Mouse (Mus musculus): ENCODE results near the gene Lars2.

DNA sequence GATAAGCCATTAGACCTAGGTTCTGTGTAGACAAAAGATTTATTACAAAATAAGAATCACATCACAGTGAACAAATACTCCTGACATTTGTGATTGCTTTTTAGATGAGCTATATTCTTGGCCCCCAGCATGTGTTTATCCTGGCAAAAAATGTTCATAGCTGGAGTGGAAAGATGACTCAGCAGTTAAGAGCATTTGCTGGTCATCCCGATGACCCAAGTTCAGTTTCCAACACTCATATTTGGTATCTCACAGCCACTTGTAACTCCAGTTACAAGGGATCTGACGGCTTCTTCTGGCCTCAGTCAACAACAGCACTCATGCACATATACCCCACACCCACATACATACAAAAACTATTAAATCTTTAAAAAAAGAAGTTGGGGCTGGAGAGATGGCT, 42.0 kb downstream of the Lars2 start:
- TF ChIP-seq CTCF (IDR thresholded peaks at IDR 0.05; ENCODE audit: low read depth, low read length) (no peak), POLR2AphosphoS5 (IDR thresholded peaks at IDR 0.05; ENCODE audit: insufficient replicate concordance, low read depth, low read length) (no peak), GATA1 (IDR thresholded peaks at IDR 0.05; ENCODE audit: borderline replicate concordance, low read length) (no peak), GATA2 (IDR thresholded peaks at IDR 0.05; ENCODE audit: borderline replicate concordance, low read depth, low read length) (no peak), TAL1 (conservative IDR thresholded peaks at IDR 0.05; ENCODE audit: low read depth, low read length) (no peak)

Data from G1E (cell line).